Mouse (Mus musculus) spleen, adult 2 months (tissue): ENCODE data around the gene Cxcl16. TPM values are rescaled to one million over a fixed set of nuclear protein-coding genes. Genes with fewer than 3 reads are reported as not detected.

ENCODE experiments used
- DNase-seq, 2 experiments: peaks; one replicate each; pipeline versions ENCODE4 v3.0.0 to v3.0.0-alpha.2; 2012 to 2021; ENCODE audit warnings: low spot score in 2 of 2, low read depth in 1 of 2
- H3K27ac ChIP-seq: fragments of 200-500 bp; 2 replicates; pipeline ENCODE4 v1.5.1; 2012; ENCODE audit warnings: low read length, inconsistent platforms; ENCODE audit not compliant: insufficient read depth
- H3K27me3 ChIP-seq: fragments of 200-500 bp; 2 replicates; pipeline ENCODE4 v1.6.1; 2012; ENCODE audit warnings: mild to moderate bottlenecking, moderate library complexity, low read length, inconsistent platforms; ENCODE audit not compliant: control insufficient read depth, insufficient read depth
- H3K36me3 ChIP-seq: fragments of 200-500 bp; 2 replicates; pipeline ENCODE4 v1.6.1; 2012; ENCODE audit warnings: mild to moderate bottlenecking, low read length, inconsistent platforms; ENCODE audit not compliant: control insufficient read depth, insufficient read depth
- H3K4me1 ChIP-seq: fragments of 200-500 bp; 2 replicates; pipeline ENCODE4 v1.6.1; 2011; ENCODE audit warnings: inconsistent platforms; ENCODE audit not compliant: control insufficient read depth, insufficient read depth, insufficient read length
- H3K4me3 ChIP-seq: fragments of 200-500 bp; 2 replicates; pipeline ENCODE4 v1.5.1; 2011; ENCODE audit warnings: mild to moderate bottlenecking, inconsistent platforms; ENCODE audit not compliant: insufficient read depth, insufficient read length; ENCODE audit errors: extremely low read depth
- CTCF ChIP-seq: fragments of 200-500 bp; IDR thresholded peaks from 2 replicates; pipeline ENCODE4 v1.5.1; 2011; ENCODE audit warnings: mild to moderate bottlenecking, inconsistent platforms; ENCODE audit not compliant: insufficient read depth, insufficient read length, insufficient replicate concordance; ENCODE audit errors: extremely low read depth
- POLR2A ChIP-seq: fragments of 200-500 bp; IDR thresholded peaks from 2 replicates; pipeline ENCODE4 v1.6.1; 2011; ENCODE audit warnings: low read depth, low read length, inconsistent platforms
- WGBS: fragments of 180-500 bp; shearing (Covaris S2); methylation state at CpG from one replicate; pipeline ENCODE4 v1.1.7; 2018; 5-methylcytosine and 5-hydroxymethylcytosine counted together
- polyA plus RNA-seq: library from polyadenylated mRNA; depleted of rRNA; stranded (reverse); fragments of >200 nt; gene quantifications from 2 replicates; pipeline ENCODE4 v1.2.3, GENCODE M21; 2012

Cxcl16 gene
- polyA plus RNA-seq, 1 experiment: 28.8 TPM

DNA sequence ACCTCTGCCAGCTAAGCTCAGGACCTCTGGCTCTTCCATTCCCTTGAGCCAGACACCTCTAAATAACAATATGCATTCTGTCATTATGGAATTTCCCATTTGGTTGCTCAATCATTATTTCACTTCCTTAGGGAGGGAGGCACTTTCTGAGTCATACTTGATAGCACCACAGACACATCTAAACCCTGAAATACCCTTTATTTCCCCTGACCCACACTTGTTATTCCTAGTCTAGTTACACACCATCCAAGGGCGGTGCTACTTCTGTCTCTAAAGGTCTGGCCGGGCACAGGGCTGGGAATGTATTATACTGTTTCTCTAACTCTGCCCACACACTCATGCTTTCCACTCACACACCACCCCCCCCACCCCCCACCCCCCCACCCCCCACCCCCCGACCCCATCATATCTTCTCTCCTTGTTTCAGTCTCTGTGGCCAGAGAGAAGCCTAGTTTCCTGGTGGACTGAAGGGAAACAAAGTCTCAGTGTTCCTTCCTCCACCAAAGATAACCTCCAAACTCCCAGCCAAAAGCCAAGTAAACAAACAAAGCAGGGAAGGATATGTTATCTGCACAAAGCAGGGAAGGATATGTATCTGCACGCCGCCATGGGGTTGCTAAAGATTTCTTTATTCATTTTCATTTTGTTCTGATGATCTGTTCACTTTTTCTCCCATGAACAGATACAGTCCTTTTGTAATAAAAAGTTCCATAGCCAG, 8.3 kb upstream of the Cxcl16 start:
- Histone ChIP-seq H3K36me3 (no peaks in the 10 kb centered on the region), H3K27me3 (no peaks in the 10 kb centered on the region), H3K4me1 (no peaks in the 10 kb centered on the region), H3K27ac (0 out of 2 replicates have a peak overlapping the region, but pooled peaks have one; percentile 23), H3K4me3 (no peak overlapping the region)
- no peak for TF ChIP-seq CTCF
- TF ChIP-seq POLR2A: no peak
- no peak for DNase-seq
- WGBS: 66% methylated on average over 5 of the region's 5 CpGs

DNA sequence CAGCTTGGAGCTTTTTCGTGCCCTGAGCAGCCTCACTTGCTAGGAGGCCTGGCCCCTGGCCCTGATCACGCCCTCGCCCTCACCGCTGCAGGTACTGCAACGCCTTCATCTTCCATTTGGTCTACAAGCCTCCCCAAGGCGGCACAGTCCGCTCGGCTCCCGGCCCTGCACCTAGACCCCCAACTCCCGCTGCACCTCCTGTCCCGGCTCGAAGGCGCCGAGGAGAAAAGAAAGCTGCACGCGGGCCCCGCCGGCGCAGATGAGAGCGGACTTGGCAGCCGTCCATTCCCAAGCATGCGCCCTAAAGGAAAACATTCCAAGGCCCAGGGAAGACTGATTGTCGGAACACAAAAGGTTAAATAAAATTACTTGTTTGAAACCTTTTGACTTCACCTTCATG, 6.0 kb upstream of the Cxcl16 start:
- H3K4me3 ChIP-seq: no peak overlapping the region
- H3K36me3 ChIP-seq: no peaks in the 10 kb centered on the region
- no peak for TF ChIP-seq POLR2A
- TF ChIP-seq CTCF: no peak
- no peaks in the 10 kb centered on the region for H3K27me3 ChIP-seq
- DNase-seq: no peak
- 74% methylated on average over 23 of the region's 23 CpGs for WGBS
- H3K4me1 ChIP-seq: no peaks in the 10 kb centered on the region
- H3K27ac ChIP-seq: no peak overlapping the region

DNA sequence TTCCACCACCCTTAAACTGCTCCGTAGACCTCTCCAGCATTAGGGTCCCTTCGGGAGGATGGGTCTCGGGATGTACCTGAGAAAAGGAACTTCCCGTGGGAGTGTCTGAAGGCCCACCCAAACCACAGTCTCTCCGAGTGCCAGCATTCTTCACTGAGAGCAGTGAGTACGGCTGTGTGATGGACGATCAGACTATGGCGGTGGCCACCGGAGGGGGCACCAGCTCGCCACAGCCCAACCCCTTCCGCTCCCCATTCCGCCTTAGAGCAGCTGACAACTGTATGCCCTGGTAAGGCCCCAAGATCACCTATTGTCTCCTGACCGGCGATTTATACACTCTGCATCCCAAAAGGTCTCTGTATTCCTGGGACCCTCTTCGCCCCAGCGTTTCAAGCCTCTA, 5.4 kb upstream of the Cxcl16 start:
- Histone ChIP-seq H3K4me3 (no peak overlapping the region), H3K4me1 (no peaks in the 10 kb centered on the region), H3K27me3 (peaks cover 2% of the 10 kb centered on the region; the same call in 1 of the 2 replicates), H3K27ac (no peak overlapping the region), H3K36me3 (no peaks in the 10 kb centered on the region)
- WGBS: 58% methylated on average over 16 of the region's 16 CpGs
- TF ChIP-seq CTCF (no peak), POLR2A (no peak)
- DNase-seq: no peak

DNA sequence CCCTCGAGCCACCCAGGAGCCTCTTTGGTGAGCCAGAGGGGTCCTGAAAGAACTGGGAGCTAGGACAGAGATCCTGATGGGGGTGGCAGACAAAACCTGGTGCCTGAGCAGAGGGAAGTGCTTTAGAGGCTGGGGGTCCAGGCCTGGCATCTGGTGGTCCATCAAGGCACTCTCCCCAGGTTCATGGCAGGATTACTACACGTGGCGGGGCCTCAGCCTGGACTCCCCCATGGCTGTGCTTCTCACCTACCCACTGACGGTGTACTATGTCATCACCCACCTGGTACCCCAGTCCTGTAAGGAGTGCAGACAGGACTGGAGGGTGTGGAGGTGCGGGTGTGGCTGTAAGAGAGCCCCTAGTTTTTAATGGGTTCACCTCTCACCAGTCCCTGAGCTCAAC, 4.2 kb upstream of the Cxcl16 start:
- 91% methylated on average over 5 of the region's 5 CpGs for WGBS

DNA sequence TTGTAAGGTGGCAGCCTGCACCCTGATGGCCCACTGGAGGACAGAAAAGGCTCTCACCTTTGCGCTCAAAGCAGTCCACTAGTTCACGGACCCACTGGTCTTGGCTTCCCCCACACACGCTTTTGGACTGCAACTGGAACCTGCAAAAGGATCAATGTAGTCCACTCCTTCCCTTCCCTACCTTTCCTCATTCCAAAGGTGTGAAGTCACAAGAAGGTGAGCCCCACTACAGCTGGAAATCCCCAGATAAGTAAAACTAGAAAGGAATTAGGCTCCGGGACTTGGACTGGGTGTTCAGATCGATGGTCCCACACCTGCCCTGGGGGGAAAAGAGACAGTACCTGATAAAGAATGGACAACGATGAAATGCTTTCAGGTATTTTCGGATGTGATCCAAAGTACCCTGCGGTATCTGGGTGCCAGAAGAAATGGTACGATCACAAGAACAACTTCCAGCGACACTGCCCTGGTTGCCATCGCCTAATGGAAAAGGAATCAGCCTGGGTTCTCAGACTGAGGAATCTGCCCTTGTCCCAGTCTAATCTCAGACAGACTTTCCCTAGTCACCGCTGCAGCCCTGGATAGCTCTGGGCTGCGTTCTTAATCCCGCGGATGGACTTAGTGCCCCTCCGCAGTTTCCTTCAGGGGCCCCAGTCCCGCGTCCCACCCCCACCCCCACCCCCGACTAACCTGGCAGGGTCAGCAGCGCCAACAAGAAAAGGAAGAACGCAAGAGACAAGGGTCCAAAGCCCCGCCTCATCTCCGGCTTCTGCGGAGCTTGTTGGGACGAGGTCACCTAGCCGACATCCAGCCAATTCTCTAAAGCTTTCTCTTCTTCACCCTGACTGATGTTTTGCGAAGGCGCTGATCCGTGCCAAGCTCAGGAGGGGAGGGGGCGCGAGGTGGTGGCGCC, 840 bp downstream of the Cxcl16 start, which contains the start of gene Zmynd15:
Gene Zmynd15, plus strand, starts transcription at position 746 of the 913 bp plus-strand sequence.
- 23% methylated on average over 31 of the region's 32 CpGs for WGBS
- peak within 1 kb of the TSS; percentile 70 for H3K27ac ChIP-seq
- no peak for TF ChIP-seq CTCF
- TF ChIP-seq POLR2A: no peak
- peaks cover 8% of the 10 kb centered on the region for H3K27me3 ChIP-seq
- peaks cover 2% of the 10 kb centered on the region; the same call in 1 of the 2 replicates for H3K4me1 ChIP-seq
- no peaks in the 10 kb centered on the region for H3K36me3 ChIP-seq
- DNase-seq: no peak
- peak within 1 kb of the TSS; percentile 54 for H3K4me3 ChIP-seq

More for the DNA sequence above, 4.2 kb upstream of the Cxcl16 start:
- Histone ChIP-seq H3K36me3 (no peaks in the 10 kb centered on the region), H3K27ac (no peak overlapping the region), H3K4me1 (peaks cover 2% of the 10 kb centered on the region; the same call in 1 of the 2 replicates), H3K4me3 (no peak overlapping the region), H3K27me3 (peaks cover 8% of the 10 kb centered on the region)
- no peak for DNase-seq
- TF ChIP-seq POLR2A: no peak
- TF ChIP-seq CTCF: no peak

DNA sequence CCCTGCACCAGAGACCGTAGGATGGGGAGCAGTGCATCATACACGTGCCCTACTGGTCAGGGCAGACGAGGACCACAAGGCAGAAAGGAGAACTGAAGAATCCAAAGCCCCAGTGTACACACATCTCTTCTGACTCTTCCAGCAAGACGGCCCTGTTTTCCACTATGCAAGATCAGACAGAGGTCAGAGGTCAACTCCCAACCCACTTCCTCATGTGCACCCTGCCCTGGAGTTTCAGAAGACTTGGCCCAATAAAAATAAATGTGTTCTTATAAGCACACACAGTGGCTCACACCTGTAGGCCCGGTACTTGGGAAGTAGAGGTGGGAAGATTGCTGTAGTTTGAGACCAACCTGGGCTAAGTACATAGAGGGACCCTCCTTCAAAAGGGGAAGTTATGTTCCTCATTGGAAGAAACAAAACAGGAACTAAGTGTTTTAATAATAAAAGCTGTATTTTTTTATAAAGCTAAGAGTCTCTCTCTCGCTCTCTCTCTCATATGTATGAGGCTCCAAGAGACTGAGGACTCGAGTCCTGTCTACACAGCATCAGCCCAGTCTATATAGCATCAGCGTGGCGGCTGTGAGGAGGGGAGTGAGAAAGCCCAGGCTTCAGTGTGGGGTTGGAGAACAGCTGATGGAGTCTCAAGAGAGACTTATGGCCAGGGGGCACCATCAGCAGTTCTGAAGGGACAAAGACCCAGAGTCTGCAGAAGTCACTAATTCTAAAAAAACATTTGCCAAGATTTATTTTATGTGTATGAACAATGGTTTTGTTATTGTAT, 6.3 kb downstream of the Cxcl16 start:
- DNase-seq: no peak
- no peaks in the 10 kb centered on the region for H3K27me3 ChIP-seq
- H3K36me3 ChIP-seq: peaks cover 2% of the 10 kb centered on the region; the same call in 1 of the 2 replicates
- H3K27ac ChIP-seq: peak overlapping the region; percentile 63
- 44% methylated on average over 9 of the region's 9 CpGs for WGBS
- no peak for TF ChIP-seq POLR2A
- no peak for TF ChIP-seq CTCF
- peaks cover 7% of the 10 kb centered on the region; the same call in 1 of the 2 replicates for H3K4me1 ChIP-seq
- H3K4me3 ChIP-seq: no peak overlapping the region
